Mouse (Mus musculus): Measurements from ENCODE around the gene Rftn2. TPM values are rescaled to one million over a fixed set of nuclear protein-coding genes. Genes with fewer than 3 reads are reported as not detected.

The Rftn2 gene
- polyA plus RNA-seq, 1 experiment = 0.95 TPM

- TF ChIP-seq POLR2A (IDR thresholded peaks at IDR 0.05; ENCODE audit: borderline replicate concordance, control insufficient read depth, low read depth, low read length) (no peak), CTCF (IDR thresholded peaks at IDR 0.05; ENCODE audit: control insufficient read depth, insufficient read depth, low read length) (no peak)
- 85% methylated on average over 10 of the region's 10 CpGs for WGBS
- no peak overlapping the region for H3K27ac ChIP-seq (ENCODE audit: control insufficient read depth, insufficient read depth, low read depth, low read length, poor library complexity)
- no peaks in the 10 kb centered on the region for H3K4me1 ChIP-seq (ENCODE audit: control insufficient read depth, insufficient read depth, low read length)
- no peak overlapping the region for H3K4me3 ChIP-seq (replicated peaks; ENCODE audit: control insufficient read depth, low read depth, low read length)
Measured at GRCm38 (mm10) chr1:55173720-55174557, 52.6 kb downstream of the Rftn2 start.

GRCm38 (mm10) chr1:55171361-55172325, 54.9 kb downstream of the Rftn2 start:
- Histone ChIP-seq H3K4me3 (replicated peaks; ENCODE audit: control insufficient read depth, low read depth, low read length) (no peak overlapping the region), H3K4me1 (ENCODE audit: control insufficient read depth, insufficient read depth, low read length) (no peaks in the 10 kb centered on the region), H3K27ac (ENCODE audit: control insufficient read depth, insufficient read depth, low read depth, low read length, poor library complexity) (no peak overlapping the region)
- TF ChIP-seq POLR2A (IDR thresholded peaks at IDR 0.05; ENCODE audit: borderline replicate concordance, control insufficient read depth, low read depth, low read length) (no peak), CTCF (IDR thresholded peaks at IDR 0.05; ENCODE audit: control insufficient read depth, insufficient read depth, low read length) (no peak)
- WGBS = 79% methylated on average over 22 of the region's 22 CpGs

GRCm38 (mm10) chr1:55168591-55168990, 58.0 kb downstream of the Rftn2 start:
- WGBS = 88% methylated on average over 4 of the region's 4 CpGs
- H3K4me1 ChIP-seq (ENCODE audit: control insufficient read depth, insufficient read depth, low read length) = no peaks in the 10 kb centered on the region
- TF ChIP-seq POLR2A (IDR thresholded peaks at IDR 0.05; ENCODE audit: borderline replicate concordance, control insufficient read depth, low read depth, low read length) (no peak), CTCF (IDR thresholded peaks at IDR 0.05; ENCODE audit: control insufficient read depth, insufficient read depth, low read length) (no peak)
- H3K27ac ChIP-seq (ENCODE audit: control insufficient read depth, insufficient read depth, low read depth, low read length, poor library complexity) = no peak overlapping the region
- no peak overlapping the region for H3K4me3 ChIP-seq (replicated peaks; ENCODE audit: control insufficient read depth, low read depth, low read length)

- no peaks in the 10 kb centered on the region for H3K4me1 ChIP-seq (ENCODE audit: control insufficient read depth, insufficient read depth, low read length)
- H3K4me3 ChIP-seq (replicated peaks; ENCODE audit: control insufficient read depth, low read depth, low read length) = no peak overlapping the region
- WGBS = 70% methylated on average over 4 of the region's 4 CpGs
- no peak overlapping the region for H3K27ac ChIP-seq (ENCODE audit: control insufficient read depth, insufficient read depth, low read depth, low read length, poor library complexity)
- TF ChIP-seq CTCF (IDR thresholded peaks at IDR 0.05; ENCODE audit: control insufficient read depth, insufficient read depth, low read length) = no peak
- no peak for TF ChIP-seq POLR2A (IDR thresholded peaks at IDR 0.05; ENCODE audit: borderline replicate concordance, control insufficient read depth, low read depth, low read length)
Measured at GRCm38 (mm10) chr1:55167560-55167959, 59.0 kb downstream of the Rftn2 start.

GRCm38 (mm10) chr1:55164005-55164404, 62.6 kb downstream of the Rftn2 start:
- H3K4me1 ChIP-seq (ENCODE audit: control insufficient read depth, insufficient read depth, low read length) = no peaks in the 10 kb centered on the region
- 64% methylated on average over 5 of the region's 5 CpGs for WGBS
- H3K4me3 ChIP-seq (replicated peaks; ENCODE audit: control insufficient read depth, low read depth, low read length) = no peak overlapping the region
- TF ChIP-seq POLR2A (IDR thresholded peaks at IDR 0.05; ENCODE audit: borderline replicate concordance, control insufficient read depth, low read depth, low read length) (no peak), CTCF (IDR thresholded peaks at IDR 0.05; ENCODE audit: control insufficient read depth, insufficient read depth, low read length) (no peak)
- H3K27ac ChIP-seq (ENCODE audit: control insufficient read depth, insufficient read depth, low read depth, low read length, poor library complexity) = no peak overlapping the region

GRCm38 (mm10) chr1:55162781-55163180, 63.8 kb downstream of the Rftn2 start:
- WGBS = 74% methylated on average over 5 of the region's 5 CpGs
- Histone ChIP-seq H3K4me1 (ENCODE audit: control insufficient read depth, insufficient read depth, low read length) (no peaks in the 10 kb centered on the region), H3K4me3 (replicated peaks; ENCODE audit: control insufficient read depth, low read depth, low read length) (no peak overlapping the region), H3K27ac (ENCODE audit: control insufficient read depth, insufficient read depth, low read depth, low read length, poor library complexity) (no peak overlapping the region)
- TF ChIP-seq CTCF (IDR thresholded peaks at IDR 0.05; ENCODE audit: control insufficient read depth, insufficient read depth, low read length) (no peak), POLR2A (IDR thresholded peaks at IDR 0.05; ENCODE audit: borderline replicate concordance, control insufficient read depth, low read depth, low read length) (no peak)

GRCm38 (mm10) chr1:55161895-55162294, 64.7 kb downstream of the Rftn2 start:
- H3K4me1 ChIP-seq (ENCODE audit: control insufficient read depth, insufficient read depth, low read length) = no peaks in the 10 kb centered on the region
- no peak overlapping the region for H3K4me3 ChIP-seq (replicated peaks; ENCODE audit: control insufficient read depth, low read depth, low read length)
- no peak overlapping the region for H3K27ac ChIP-seq (ENCODE audit: control insufficient read depth, insufficient read depth, low read depth, low read length, poor library complexity)
- no peak for TF ChIP-seq POLR2A (IDR thresholded peaks at IDR 0.05; ENCODE audit: borderline replicate concordance, control insufficient read depth, low read depth, low read length)
- peak; percentile 58 for TF ChIP-seq CTCF (IDR thresholded peaks at IDR 0.05; ENCODE audit: control insufficient read depth, insufficient read depth, low read length)
- 75% methylated on average over 7 of the region's 7 CpGs for WGBS

Measured in bone marrow, adult 2 months (tissue).